Mouse (Mus musculus): ENCODE measurements around the gene Jph3. TPM values are rescaled to one million over a fixed set of nuclear protein-coding genes. Genes with fewer than 3 reads are reported as not detected.

Gene Jph3
- polyA plus RNA-seq, 1 experiment from 2014 or later: 2.4 TPM

- no peak overlapping the region for H3K4me3 ChIP-seq
- H3K4me2 ChIP-seq: no peak overlapping the region
- no peak for ATAC-seq (ENCODE audit: insufficient number of reproducible peaks, insufficient read depth, low FRiP score, low TSS enrichment, low read depth)
- H3K4me1 ChIP-seq: no peaks in the 10 kb centered on the region
- no peaks in the 10 kb centered on the region for H3K9me3 ChIP-seq
- H3K36me3 ChIP-seq: no peaks in the 10 kb centered on the region
- no peaks in the 10 kb centered on the region for H3K27me3 ChIP-seq
- no peak overlapping the region for H3K9ac ChIP-seq
- no peak overlapping the region for H3K27ac ChIP-seq
- 27% methylated on average over 10 of the region's 10 CpGs for WGBS
These were observed 32.1 kb downstream of the Jph3 start for GRCm38 (mm10) chr8:121761480-121761879.

- H3K4me3 ChIP-seq: no peak overlapping the region
- ATAC-seq (ENCODE audit: insufficient number of reproducible peaks, insufficient read depth, low FRiP score, low TSS enrichment, low read depth): no peak
- H3K9me3 ChIP-seq: no peaks in the 10 kb centered on the region
- 0 out of 2 replicates have a peak, but pooled peaks cover 3% of the 10 kb centered on the region for H3K27me3 ChIP-seq
- H3K36me3 ChIP-seq: no peaks in the 10 kb centered on the region
- no peak overlapping the region for H3K9ac ChIP-seq
- WGBS: 50% methylated on average over 7 of the region's 7 CpGs
- H3K4me2 ChIP-seq: no peak overlapping the region
- H3K27ac ChIP-seq: no peak overlapping the region
- H3K4me1 ChIP-seq: no peaks in the 10 kb centered on the region
These were observed 33.7 kb downstream of the Jph3 start for GRCm38 (mm10) chr8:121762999-121763699.

- Histone ChIP-seq H3K4me1 (no peaks in the 10 kb centered on the region), H3K27me3 (0 out of 2 replicates have a peak, but pooled peaks cover 3% of the 10 kb centered on the region), H3K36me3 (no peaks in the 10 kb centered on the region), H3K9ac (no peak overlapping the region), H3K9me3 (no peaks in the 10 kb centered on the region), H3K4me3 (no peak overlapping the region), H3K4me2 (no peak overlapping the region), H3K27ac (no peak overlapping the region)
- no peak for ATAC-seq (ENCODE audit: insufficient number of reproducible peaks, insufficient read depth, low FRiP score, low TSS enrichment, low read depth)
- 75% methylated on average over 9 of the region's 9 CpGs for WGBS
These were observed 34.2 kb downstream of the Jph3 start for GRCm38 (mm10) chr8:121763700-121764013.

GRCm38 (mm10) chr8:121765594-121766138, 36.2 kb downstream of the Jph3 start:
- no peaks in the 10 kb centered on the region for H3K4me1 ChIP-seq
- H3K27ac ChIP-seq: no peak overlapping the region
- no peak overlapping the region for H3K9ac ChIP-seq
- no peaks in the 10 kb centered on the region for H3K9me3 ChIP-seq
- H3K4me3 ChIP-seq: no peak overlapping the region
- 0 out of 2 replicates have a peak, but pooled peaks cover 3% of the 10 kb centered on the region for H3K27me3 ChIP-seq
- H3K36me3 ChIP-seq: no peaks in the 10 kb centered on the region
- 69% methylated on average over 7 of the region's 7 CpGs for WGBS
- no peak for ATAC-seq (ENCODE audit: insufficient number of reproducible peaks, insufficient read depth, low FRiP score, low TSS enrichment, low read depth)
- no peak overlapping the region for H3K4me2 ChIP-seq

GRCm38 (mm10) chr8:121769095-121769494, 39.7 kb downstream of the Jph3 start:
- no peak overlapping the region for H3K27ac ChIP-seq
- H3K9me3 ChIP-seq: no peaks in the 10 kb centered on the region
- no peak overlapping the region for H3K4me3 ChIP-seq
- H3K36me3 ChIP-seq: no peaks in the 10 kb centered on the region
- ATAC-seq (ENCODE audit: insufficient number of reproducible peaks, insufficient read depth, low FRiP score, low TSS enrichment, low read depth): no peak
- WGBS: 58% methylated on average over 3 of the region's 3 CpGs
- H3K4me1 ChIP-seq: peaks cover 5% of the 10 kb centered on the region; the same call in 1 of the 2 replicates
- 0 out of 2 replicates have a peak, but pooled peaks cover 3% of the 10 kb centered on the region for H3K27me3 ChIP-seq
- no peak overlapping the region for H3K9ac ChIP-seq
- no peak overlapping the region for H3K4me2 ChIP-seq

- Histone ChIP-seq H3K4me1 (peaks cover 5% of the 10 kb centered on the region; the same call in 1 of the 2 replicates), H3K9me3 (no peaks in the 10 kb centered on the region), H3K4me3 (no peak overlapping the region), H3K36me3 (no peaks in the 10 kb centered on the region), H3K27ac (no peak overlapping the region), H3K27me3 (0 out of 2 replicates have a peak, but pooled peaks cover 3% of the 10 kb centered on the region), H3K9ac (no peak overlapping the region), H3K4me2 (no peak overlapping the region)
- WGBS: 89% methylated on average over 2 of the region's 2 CpGs
- ATAC-seq (ENCODE audit: insufficient number of reproducible peaks, insufficient read depth, low FRiP score, low TSS enrichment, low read depth): no peak
These were observed 40.2 kb downstream of the Jph3 start for GRCm38 (mm10) chr8:121769621-121770020.

GRCm38 (mm10) chr8:121770845-121771752, 41.7 kb downstream of the Jph3 start:
- no peaks in the 10 kb centered on the region for H3K9me3 ChIP-seq
- no peaks in the 10 kb centered on the region for H3K36me3 ChIP-seq
- H3K4me1 ChIP-seq: peaks cover 5% of the 10 kb centered on the region; the same call in 1 of the 2 replicates
- 25% methylated on average over 19 of the region's 19 CpGs for WGBS
- 0 out of 2 replicates have a peak overlapping the region, but pooled peaks have one; percentile 0 for H3K4me2 ChIP-seq
- H3K9ac ChIP-seq: no peak overlapping the region
- 0 out of 2 replicates have a peak, but pooled peaks cover 3% of the 10 kb centered on the region for H3K27me3 ChIP-seq
- H3K4me3 ChIP-seq: no peak overlapping the region
- no peak overlapping the region; the same call in 1 of the 2 replicates for H3K27ac ChIP-seq
- no peak for ATAC-seq (ENCODE audit: insufficient number of reproducible peaks, insufficient read depth, low FRiP score, low TSS enrichment, low read depth)

GRCm38 (mm10) chr8:121773876-121774275, 44.5 kb downstream of the Jph3 start:
- 86% methylated on average over 12 of the region's 12 CpGs for WGBS
- Histone ChIP-seq H3K4me1 (peaks cover 5% of the 10 kb centered on the region; the same call in 1 of the 2 replicates), H3K4me3 (no peak overlapping the region), H3K9ac (no peak overlapping the region), H3K36me3 (no peaks in the 10 kb centered on the region), H3K4me2 (no peak overlapping the region), H3K27ac (no peak overlapping the region), H3K9me3 (no peaks in the 10 kb centered on the region), H3K27me3 (no peaks in the 10 kb centered on the region)
- no peak for ATAC-seq (ENCODE audit: insufficient number of reproducible peaks, insufficient read depth, low FRiP score, low TSS enrichment, low read depth)

- Histone ChIP-seq H3K4me2 (no peak overlapping the region), H3K27me3 (no peaks in the 10 kb centered on the region), H3K36me3 (no peaks in the 10 kb centered on the region), H3K9me3 (no peaks in the 10 kb centered on the region), H3K9ac (no peak overlapping the region), H3K27ac (no peak overlapping the region), H3K4me3 (no peak overlapping the region), H3K4me1 (peaks cover 15% of the 10 kb centered on the region; the same call in 1 of the 2 replicates)
- ATAC-seq (ENCODE audit: insufficient number of reproducible peaks, insufficient read depth, low FRiP score, low TSS enrichment, low read depth): no peak
- WGBS: 62% methylated on average over 5 of the region's 5 CpGs
These were observed 53.1 kb downstream of the Jph3 start for GRCm38 (mm10) chr8:121782493-121782892.

GRCm38 (mm10) chr8:121786542-121786941, 57.1 kb downstream of the Jph3 start:
- H3K27ac ChIP-seq: peak overlapping the region; percentile 16; the same call in 1 of the 2 replicates
- H3K9ac ChIP-seq: no peak overlapping the region
- H3K36me3 ChIP-seq: no peaks in the 10 kb centered on the region
- H3K27me3 ChIP-seq: no peaks in the 10 kb centered on the region
- peak; percentile 49 for ATAC-seq (ENCODE audit: insufficient number of reproducible peaks, insufficient read depth, low FRiP score, low TSS enrichment, low read depth)
- WGBS: 46% methylated on average over 10 of the region's 10 CpGs
- no peak overlapping the region for H3K4me2 ChIP-seq
- H3K9me3 ChIP-seq: no peaks in the 10 kb centered on the region
- no peak overlapping the region for H3K4me3 ChIP-seq
- H3K4me1 ChIP-seq: peaks cover 15% of the 10 kb centered on the region; the same call in 1 of the 2 replicates

- no peaks in the 10 kb centered on the region for H3K27me3 ChIP-seq
- no peak overlapping the region for H3K27ac ChIP-seq
- H3K4me1 ChIP-seq: peaks cover 15% of the 10 kb centered on the region; the same call in 1 of the 2 replicates
- WGBS: 84% methylated on average over 8 of the region's 8 CpGs
- no peak for ATAC-seq (ENCODE audit: insufficient number of reproducible peaks, insufficient read depth, low FRiP score, low TSS enrichment, low read depth)
- no peaks in the 10 kb centered on the region for H3K9me3 ChIP-seq
- H3K9ac ChIP-seq: no peak overlapping the region
- no peaks in the 10 kb centered on the region for H3K36me3 ChIP-seq
- H3K4me2 ChIP-seq: no peak overlapping the region
- H3K4me3 ChIP-seq: no peak overlapping the region
These were observed 59.4 kb downstream of the Jph3 start for GRCm38 (mm10) chr8:121788786-121789185.

Data from embryonic facial prominence, embryonic 13.5 days (tissue).